Mouse (Mus musculus): Measurements from ENCODE around the gene Vps51.

DNA sequence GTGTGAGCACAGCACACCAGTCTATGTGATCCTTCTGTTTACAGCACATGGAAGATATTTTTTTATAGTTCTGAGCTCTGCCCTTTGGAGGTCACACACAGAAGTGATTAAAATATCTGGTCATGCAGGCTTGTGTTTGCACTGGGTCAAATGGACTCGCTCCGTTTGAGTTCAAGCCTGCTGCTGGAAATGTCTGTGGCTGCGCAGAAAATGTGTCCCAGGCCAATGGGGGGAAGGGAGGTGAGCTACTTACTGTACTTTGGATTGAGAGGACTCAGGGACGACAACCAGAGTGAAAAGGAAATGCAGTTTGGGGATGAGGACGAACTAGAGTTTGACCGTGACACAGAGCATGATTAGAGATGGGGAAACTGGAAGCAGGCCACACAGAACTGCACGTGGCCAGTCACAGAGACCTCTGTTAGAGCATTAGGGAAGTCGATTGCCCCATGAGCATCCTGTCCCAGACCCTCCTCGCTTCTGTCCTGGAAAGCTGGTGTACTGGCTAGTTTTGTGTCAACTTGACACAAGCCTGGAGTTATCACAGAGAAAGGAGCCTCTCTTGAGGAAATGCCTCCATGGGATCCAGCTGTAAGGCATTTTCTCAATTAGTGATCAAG is 41.0 kb downstream of the Vps51 start:
- TF ChIP-seq CTCF (IDR thresholded peaks at IDR 0.05; ENCODE audit: insufficient read depth, low read depth, low read length) (no peak), POLR2A (IDR thresholded peaks at IDR 0.05; ENCODE audit: insufficient read depth, low read depth, low read length) (no peak)
